Comparison of ENCODE assay signal across 27 mouse cellular contexts in the genomic region with DNA sequence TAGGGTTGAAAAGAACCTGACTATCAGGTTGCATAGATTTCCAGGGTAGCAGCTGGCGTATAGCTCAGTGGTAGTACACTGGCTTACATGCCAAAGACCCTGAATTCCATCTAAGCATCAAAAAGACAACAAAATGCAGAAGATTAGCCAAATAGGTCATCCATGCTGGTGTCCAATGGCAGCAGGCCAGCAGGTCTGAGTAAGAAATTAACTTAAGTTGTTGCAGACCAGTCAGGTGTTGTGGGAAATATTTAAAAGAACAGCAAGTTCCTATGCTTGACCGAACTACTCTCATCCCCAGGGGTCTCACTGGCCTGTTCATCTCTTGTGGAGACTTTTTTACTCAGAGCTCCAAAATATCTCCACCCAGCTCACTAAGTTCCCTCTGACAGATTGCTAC.
A peak's percentile ranks its signal among the peaks of the same experiment; 100 is the strongest.
DNase-seq lines count a peak whose midpoint lies in the region; ATAC-seq lines count a peak whose summit lies in the region.
"Had no signal": no experiment of that assay in that cellular context is flagged by ENCODE, and none has a peak within 500 bp of the region (broad histone marks: within the 10 kb centered on the region; RNA-seq: fewer than 3 reads in every experiment).

No protein-coding gene starts in this region.

- no peaks in the 10 kb centered on the region for H3K9me3 ChIP-seq in hindbrain, embryonic 12.5 days (replicated peaks)
- no peaks in the 10 kb centered on the region for H3K9me3 ChIP-seq in hindbrain, embryonic 14.5 days (ENCODE audit: control insufficient read depth, low read length)
- H3K9me3 ChIP-seq: embryonic facial prominence, embryonic 13.5 days; forebrain, embryonic 15.5 days; hindbrain, embryonic 13.5 days; limb, embryonic 13.5 days; liver, embryonic 12.5 days; midbrain, embryonic 13.5 days; neural tube, embryonic 15.5 days; stomach, embryonic 15.5 days had no signal

- no peak overlapping the region for H3K4me3 ChIP-seq in hindbrain, embryonic 12.5 days
- H3K4me3 ChIP-seq in hindbrain, embryonic 14.5 days (replicated peaks; ENCODE audit: low read length) = no peak overlapping the region
- H3K4me3 ChIP-seq: embryonic facial prominence, embryonic 13.5 days; forebrain, embryonic 10.5 days; forebrain, embryonic 15.5 days; hindbrain, embryonic 13.5 days; limb, embryonic 13.5 days; liver, embryonic 12.5 days; midbrain, embryonic 13.5 days; neural tube, embryonic 15.5 days; stomach, embryonic 15.5 days had no signal

- H3K27ac ChIP-seq in hindbrain, embryonic 12.5 days = no peak overlapping the region
- H3K27ac ChIP-seq in hindbrain, embryonic 14.5 days = no peak overlapping the region
- H3K27ac ChIP-seq: embryonic facial prominence, embryonic 13.5 days; forebrain, embryonic 10.5 days; forebrain, embryonic 15.5 days; hindbrain, embryonic 13.5 days; limb, embryonic 13.5 days; liver, embryonic 12.5 days; macrophage; midbrain, embryonic 13.5 days; neural tube, embryonic 15.5 days; stomach, embryonic 15.5 days had no signal

- no peak for ATAC-seq in hindbrain, embryonic 12.5 days (ENCODE audit: low FRiP score)
- ATAC-seq in hindbrain, embryonic 14.5 days (ENCODE audit: low FRiP score) = no peak
- ATAC-seq: forebrain, embryonic 15.5 days; intestine, postnatal 0 days; liver, embryonic 12.5 days; midbrain, embryonic 13.5 days had no signal

- H3K9ac ChIP-seq in hindbrain, embryonic 12.5 days = no peak overlapping the region
- no peak overlapping the region for H3K9ac ChIP-seq in hindbrain, embryonic 14.5 days
- H3K9ac ChIP-seq: embryonic facial prominence, embryonic 13.5 days; forebrain, embryonic 15.5 days; hindbrain, embryonic 13.5 days; limb, embryonic 13.5 days; liver, embryonic 12.5 days; midbrain, embryonic 13.5 days; neural tube, embryonic 15.5 days; stomach, embryonic 15.5 days had no signal

- no peak overlapping the region for H3K4me2 ChIP-seq in hindbrain, embryonic 12.5 days (replicated peaks)
- no peak overlapping the region for H3K4me2 ChIP-seq in hindbrain, embryonic 14.5 days (replicated peaks)
- H3K4me2 ChIP-seq: embryonic facial prominence, embryonic 13.5 days; forebrain, embryonic 15.5 days; heart, embryonic 11.5 days; hindbrain, embryonic 13.5 days; limb, embryonic 13.5 days; liver, embryonic 12.5 days; midbrain, embryonic 13.5 days; neural tube, embryonic 15.5 days; stomach, embryonic 15.5 days had no signal

- no peaks in the 10 kb centered on the region for H3K27me3 ChIP-seq in hindbrain, embryonic 12.5 days
- no peaks in the 10 kb centered on the region for H3K27me3 ChIP-seq in hindbrain, embryonic 14.5 days (ENCODE audit: control insufficient read depth, insufficient read depth, low read length)
- H3K27me3 ChIP-seq: embryonic facial prominence, embryonic 13.5 days; forebrain, embryonic 15.5 days; hindbrain, embryonic 13.5 days; limb, embryonic 13.5 days; liver, embryonic 12.5 days; midbrain, embryonic 13.5 days; neural tube, embryonic 15.5 days; stomach, embryonic 15.5 days had no signal

- DNase-seq in cerebellum, postnatal 14 days = peak; percentile 5 to 37
- DNase-seq in cerebellum, adult 11 months = no peak
- DNase-seq in NIH3T3 (ENCODE audit: low read depth) = peak; percentile 15
- peak; percentile 71 to 92 for DNase-seq in kidney, adult 8-10 months
- DNase-seq in kidney, postnatal 14 days = peak; percentile 64
- no peak for DNase-seq in c-Kit-positive CD71-positive TER-119-positive erythroid progenitor cells, embryonic 14.5 days (ENCODE audit: low spot score)
- no peak for DNase-seq in hindbrain, embryonic 14.5 days (ENCODE audit: low spot score)
- DNase-seq: adrenal gland, postnatal 36 days; cerebellum, adult 9-10 months; heart, postnatal 36 days; lung, adult 18-20 months; lung, postnatal 10 days; right cerebral cortex, postnatal 25 days had no signal

- H3K36me3 ChIP-seq in hindbrain, embryonic 12.5 days = no peaks in the 10 kb centered on the region
- no peaks in the 10 kb centered on the region for H3K36me3 ChIP-seq in hindbrain, embryonic 14.5 days (replicated peaks; ENCODE audit: control insufficient read depth, insufficient read depth)
- H3K36me3 ChIP-seq: embryonic facial prominence, embryonic 13.5 days; forebrain, embryonic 10.5 days; forebrain, embryonic 15.5 days; G1E; hindbrain, embryonic 13.5 days; limb, embryonic 13.5 days; liver, embryonic 12.5 days; midbrain, embryonic 13.5 days; neural tube, embryonic 15.5 days; stomach, embryonic 15.5 days had no signal

- H3K4me1 ChIP-seq in hindbrain, embryonic 12.5 days = no peaks in the 10 kb centered on the region
- no peaks in the 10 kb centered on the region for H3K4me1 ChIP-seq in hindbrain, embryonic 14.5 days (replicated peaks; ENCODE audit: control insufficient read depth, insufficient read depth, low read length)
- H3K4me1 ChIP-seq: forebrain, embryonic 15.5 days; hindbrain, embryonic 13.5 days; liver, embryonic 12.5 days; midbrain, embryonic 13.5 days; neural tube, embryonic 15.5 days; stomach, embryonic 15.5 days had no signal

- whole genome bisulfite sequencing in hindbrain, embryonic 12.5 days = 96% methylated on average over 2 of the region's 2 CpGs
- 98% methylated on average over 2 of the region's 2 CpGs for WGBS in hindbrain, embryonic 14.5 days

Comparison
In these comparisons a context has a peak if more than half of its experiments do, and no peak if none do; other contexts are left out.
1. DNase-seq: peak in cerebellum, postnatal 14 days (2 of 2), NIH3T3 (single experiment), kidney, adult 8-10 months (2 of 2) and kidney, postnatal 14 days (single experiment); none in cerebellum, adult 11 months (single experiment), c-Kit-positive CD71-positive TER-119-positive erythroid progenitor cells, embryonic 14.5 days (single experiment) and hindbrain, embryonic 14.5 days (single experiment).